Mouse (Mus musculus) midbrain, postnatal 0 days (tissue): ENCODE measurements around the gene Timp1. TPM values are rescaled to one million over a fixed set of nuclear protein-coding genes. Genes with fewer than 3 reads are reported as not detected.

Source experiments
- ATAC-seq: fragments of 200-750 bp; cut with Nextera tagmentation; 2 replicates; pipeline ENCODE4 v1.8.0; 2017; ENCODE audit warnings: moderate number of reproducible peaks, mild to moderate bottlenecking, moderate TSS enrichment, moderate library complexity; ENCODE audit not compliant: low FRiP score
- DNase-seq: peaks from one replicate; pipeline ENCODE4 v3.0.0-alpha.2; 2015; ENCODE audit warnings: low spot score
- H3K27ac ChIP-seq: fragments of 300-500 bp; sonication (generic); 2 replicates; pipeline ENCODE4 v1.5.1; 2014; ENCODE audit warnings: low read depth, mild to moderate bottlenecking, low read length, mixed read lengths
- H3K27me3 ChIP-seq: fragments of 300-500 bp; sonication (generic); 2 replicates; pipeline ENCODE4 v1.6.1; 2014; ENCODE audit warnings: low read length, control low read depth, mixed read lengths; ENCODE audit not compliant: insufficient read depth
- H3K36me3 ChIP-seq: fragments of 300-500 bp; sonication (generic); 2 replicates; pipeline ENCODE4 v1.6.1; 2014; ENCODE audit warnings: low read length, control low read depth, mixed read lengths; ENCODE audit not compliant: insufficient read depth
- H3K4me1 ChIP-seq: fragments of 300-500 bp; sonication (generic); 2 replicates; pipeline ENCODE4 v1.6.1; 2014; ENCODE audit warnings: mild to moderate bottlenecking, control low read depth, antibody characterized with exemption, low read length, mixed read lengths; ENCODE audit not compliant: insufficient read depth
- H3K4me2 ChIP-seq: fragments of 300-500 bp; sonication (generic); 2 replicates; pipeline ENCODE4 v1.6.1; 2014; ENCODE audit warnings: low read depth, mild to moderate bottlenecking, low read length, mixed read lengths; ENCODE audit not compliant: poor library complexity, severe bottlenecking
- H3K4me3 ChIP-seq: fragments of 300-500 bp; sonication (generic); 2 replicates; pipeline ENCODE4 v1.5.1; 2014; ENCODE audit warnings: low read depth, mild to moderate bottlenecking, low read length, moderate library complexity
- H3K9ac ChIP-seq: fragments of 300-500 bp; sonication (generic); replicated peaks from 2 replicates; pipeline ENCODE4 v1.6.1; 2014; ENCODE audit warnings: mild to moderate bottlenecking, low read length, moderate library complexity, mixed read lengths; ENCODE audit not compliant: poor library complexity, severe bottlenecking
- H3K9me3 ChIP-seq: fragments of 300-500 bp; sonication (generic); 2 replicates; pipeline ENCODE4 v1.6.1; 2016; ENCODE audit warnings: low read length, control low read depth
- CTCF ChIP-seq: IDR thresholded peaks from 2 replicates; pipeline ENCODE4 v1.5.1; 2016; ENCODE audit warnings: antibody characterized with exemption, mild to moderate bottlenecking
- WGBS: fragments of 180-500 bp; shearing (Covaris S2); extraction: QIAGEN DNeasy Blood & Tissue Kit; methylation state at CpG from one replicate; pipeline ENCODE4 v1.1.7; 2014; 5-methylcytosine and 5-hydroxymethylcytosine counted together
- polyA plus RNA-seq: library from polyadenylated mRNA; unstranded; fragments of >200 nt; fragmentation: Nextera tagmentation; extraction: Ambion mirVana; gene quantifications from 2 replicates; pipeline ENCODE4 v1.2.1, GENCODE M21; 2015
- total RNA-seq: library from RNA; depleted of rRNA; stranded (reverse); fragments of >200 nt; gene quantifications from 2 replicates; pipeline ENCODE4 v1.2.3, GENCODE M21; 2014

Timp1 gene
- total and polyA plus RNA-seq, 2 experiments from 2014 or later: 4.1 to 9.3 TPM

DNA sequence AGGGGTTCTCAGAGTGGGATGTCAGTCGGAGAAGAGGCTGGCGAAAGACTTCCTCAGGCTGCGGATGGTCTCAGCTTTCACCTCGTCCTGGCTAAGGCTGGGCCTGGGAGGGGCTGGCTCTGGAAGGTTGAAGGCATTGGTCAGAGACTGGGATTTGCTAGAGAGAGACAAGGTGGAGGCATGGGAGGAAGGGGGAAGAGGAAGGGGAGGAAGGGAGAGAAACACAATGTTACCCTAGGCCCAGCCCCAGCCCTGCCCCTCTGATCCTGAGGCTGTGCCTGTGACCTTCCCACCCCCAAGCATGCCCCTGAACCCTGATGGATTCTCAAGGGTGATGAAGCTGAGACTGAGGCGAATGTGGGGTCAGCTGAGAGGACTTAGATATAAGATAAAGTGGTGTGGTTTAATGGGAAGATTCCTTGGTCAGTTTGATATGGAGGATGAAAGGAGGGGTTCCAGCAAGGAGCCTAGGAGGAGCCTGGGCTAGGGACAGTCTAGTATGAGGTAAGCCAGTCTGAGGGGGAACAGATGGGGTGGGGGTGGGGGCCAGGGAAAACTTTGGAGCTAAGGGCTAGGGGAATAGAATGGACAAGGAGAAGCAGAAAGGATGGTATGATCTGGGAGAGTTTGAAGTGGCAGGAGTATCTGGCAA is 8.4 kb upstream of the Timp1 start:
- Histone ChIP-seq H3K9ac (no peak overlapping the region), H3K4me2 (no peak overlapping the region), H3K27ac (no peak overlapping the region), H3K9me3 (no peaks in the 10 kb centered on the region), H3K27me3 (no peaks in the 10 kb centered on the region), H3K4me3 (no peak overlapping the region), H3K36me3 (0 out of 2 replicates have a peak, but pooled peaks cover 6% of the 10 kb centered on the region), H3K4me1 (no peaks in the 10 kb centered on the region)
- ATAC-seq (no peak), DNase-seq (no peak)
- no peak for TF ChIP-seq CTCF
- 50% methylated on average over 5 of the region's 5 CpGs for WGBS

DNA sequence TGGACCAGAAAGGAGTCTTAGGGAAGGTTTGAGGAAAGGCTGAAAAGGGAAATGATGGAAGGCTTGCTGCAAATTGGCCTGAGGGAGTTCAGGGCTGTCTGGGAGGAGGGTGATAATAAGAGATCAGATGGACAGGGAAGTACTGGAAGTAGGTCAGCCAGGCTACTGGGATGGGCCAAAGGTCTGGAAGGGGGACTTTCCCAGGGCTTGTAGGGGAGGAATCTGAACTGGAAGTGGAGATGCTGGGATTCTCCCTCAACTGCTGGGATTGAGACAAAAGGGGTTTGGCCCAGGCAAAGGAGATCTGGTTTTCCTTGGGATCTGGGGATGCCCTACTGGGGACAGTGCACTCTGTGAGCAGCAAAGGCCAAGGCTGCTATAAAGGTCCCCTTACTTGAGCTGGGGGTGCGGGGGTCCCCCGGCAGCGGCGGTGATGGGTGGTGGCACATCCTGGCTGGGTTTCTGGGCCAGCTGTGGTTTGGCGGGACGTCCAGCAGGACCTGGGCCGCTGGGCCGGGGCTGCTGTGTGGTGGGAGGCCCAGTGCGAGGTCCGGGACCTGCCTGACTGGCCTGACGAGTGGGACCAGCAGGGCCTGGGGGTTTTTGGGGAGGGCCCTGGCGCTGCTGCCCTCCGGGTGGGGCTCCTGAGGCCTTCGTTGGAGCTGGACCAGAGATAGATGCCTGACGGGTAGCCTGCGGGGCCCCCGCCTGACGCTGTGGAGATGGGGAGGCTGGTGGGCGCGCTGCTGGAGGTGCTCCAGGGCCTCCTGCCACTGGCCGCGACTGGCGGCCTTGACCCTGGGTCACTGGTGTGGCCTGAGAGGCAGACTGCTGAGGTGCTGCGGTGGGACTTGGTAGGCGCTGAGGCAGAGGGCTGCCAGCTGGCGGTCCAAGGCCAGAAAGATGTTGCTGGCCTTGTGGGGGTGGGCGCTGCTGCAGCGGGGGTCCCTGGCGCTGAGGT is 7.6 kb upstream of the Timp1 start:
- Histone ChIP-seq H3K27me3 (no peaks in the 10 kb centered on the region), H3K4me2 (no peak overlapping the region), H3K4me1 (no peaks in the 10 kb centered on the region), H3K27ac (no peak overlapping the region), H3K4me3 (no peak overlapping the region), H3K36me3 (0 out of 2 replicates have a peak, but pooled peaks cover 5% of the 10 kb centered on the region), H3K9me3 (no peaks in the 10 kb centered on the region), H3K9ac (no peak overlapping the region)
- ATAC-seq (no peak), DNase-seq (no peak)
- TF ChIP-seq CTCF: no peak
- WGBS: 47% methylated on average over 28 of the region's 29 CpGs

DNA sequence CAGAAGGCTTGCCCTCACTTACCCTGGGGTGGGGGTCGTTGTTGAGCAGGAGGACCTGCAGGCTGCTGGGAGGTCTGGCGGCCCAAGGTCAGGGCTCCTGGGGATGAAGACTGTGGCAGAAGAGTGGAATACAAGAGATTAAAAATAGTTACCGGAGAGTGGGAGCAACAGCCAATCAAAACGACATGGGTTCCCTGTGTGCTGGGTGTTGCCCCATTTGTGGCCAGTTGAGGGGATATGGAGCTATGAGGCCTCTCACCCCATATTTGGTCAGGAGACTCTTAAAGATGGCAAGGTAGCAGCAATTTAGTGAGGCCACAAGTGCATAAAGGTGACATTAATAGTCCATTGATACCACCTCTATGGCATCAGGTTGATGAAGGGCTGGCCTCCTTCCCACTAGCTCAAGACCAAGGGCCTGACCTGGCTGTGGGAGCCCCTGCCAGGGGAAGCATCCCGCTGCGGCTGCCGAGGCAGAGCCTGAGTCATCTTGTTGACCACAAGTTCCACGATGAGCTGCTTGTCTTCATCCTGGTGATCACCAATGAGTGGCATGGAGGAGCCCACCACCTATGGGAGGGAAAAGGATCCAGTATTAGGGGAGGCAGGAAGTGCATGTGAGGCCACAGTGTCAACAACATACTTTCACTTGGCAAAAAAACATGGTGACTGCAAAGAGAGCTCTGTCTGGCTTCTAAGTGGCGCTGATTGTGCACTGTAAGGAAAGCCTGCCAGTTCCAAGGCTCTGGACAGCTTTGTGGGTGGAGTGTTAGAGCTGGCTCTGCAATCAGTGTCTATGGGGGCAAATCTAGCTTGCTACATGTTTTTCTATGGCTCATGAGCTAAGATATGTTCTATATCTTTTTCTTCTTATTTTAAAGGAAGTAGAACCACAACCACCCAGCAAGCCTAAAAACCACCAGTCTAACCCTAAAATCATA is 6.5 kb upstream of the Timp1 start:
- 0 out of 2 replicates have a peak, but pooled peaks cover 3% of the 10 kb centered on the region for H3K36me3 ChIP-seq
- H3K9ac ChIP-seq: no peak overlapping the region
- WGBS: 85% methylated on average over 9 of the region's 9 CpGs
- H3K9me3 ChIP-seq: no peaks in the 10 kb centered on the region
- no peaks in the 10 kb centered on the region for H3K4me1 ChIP-seq
- no peak for TF ChIP-seq CTCF
- ATAC-seq: no peak
- H3K27ac ChIP-seq: no peak overlapping the region
- no peak for DNase-seq
- H3K4me2 ChIP-seq: no peak overlapping the region
- H3K27me3 ChIP-seq: no peaks in the 10 kb centered on the region
- H3K4me3 ChIP-seq: no peak overlapping the region

DNA sequence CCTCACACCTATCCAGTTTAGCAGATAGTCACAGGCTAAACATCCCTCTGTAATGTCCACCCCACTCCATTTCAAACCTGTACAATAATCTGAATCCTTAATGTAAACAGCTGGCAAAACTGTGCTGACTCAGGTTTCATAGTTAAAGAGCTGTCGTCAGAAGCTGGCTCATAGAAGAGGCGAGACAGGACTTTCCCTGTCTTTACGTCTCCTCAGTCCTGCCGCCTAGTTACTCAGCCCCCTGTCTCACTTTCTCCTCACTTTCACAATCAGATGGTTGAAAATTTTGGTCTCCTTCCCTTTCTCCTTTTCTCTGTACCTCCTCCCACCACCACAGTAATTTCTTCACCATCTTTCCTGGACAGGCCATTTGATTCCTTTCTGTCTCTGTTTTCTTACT is 1.9 kb upstream of the Timp1 start:
- 72% methylated on average over 4 of the region's 4 CpGs for WGBS
- Histone ChIP-seq H3K9ac (no peak overlapping the region), H3K27me3 (no peaks in the 10 kb centered on the region), H3K36me3 (no peaks in the 10 kb centered on the region), H3K4me2 (no peak overlapping the region), H3K4me3 (no peak overlapping the region), H3K4me1 (no peaks in the 10 kb centered on the region), H3K27ac (no peak overlapping the region), H3K9me3 (no peaks in the 10 kb centered on the region)
- ATAC-seq (no peak), DNase-seq (no peak)
- no peak for TF ChIP-seq CTCF

DNA sequence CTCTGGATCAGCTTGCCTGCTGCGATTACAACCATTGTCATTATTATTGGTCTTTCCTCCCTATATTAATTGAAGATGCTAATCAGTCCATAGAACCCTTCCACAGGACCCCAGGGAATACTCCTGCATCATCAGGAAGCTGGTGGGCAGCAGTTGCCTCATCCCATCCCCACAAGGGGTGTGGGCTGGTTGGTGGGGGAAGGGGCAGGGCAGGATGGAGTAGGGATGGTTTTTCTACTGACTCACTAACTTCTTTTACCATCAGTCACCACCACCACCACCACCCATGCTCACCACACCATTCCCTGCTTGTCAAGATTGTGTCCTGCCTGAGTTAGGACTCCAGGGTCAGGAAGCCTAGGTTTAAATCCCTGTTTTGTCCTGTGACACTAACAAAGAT is 763 bp upstream of the Timp1 start:
- ATAC-seq (no peak), DNase-seq (no peak)
- Histone ChIP-seq H3K4me3 (no peak overlapping the region), H3K4me1 (no peaks in the 10 kb centered on the region), H3K9me3 (no peaks in the 10 kb centered on the region), H3K4me2 (no peak overlapping the region), H3K27me3 (no peaks in the 10 kb centered on the region), H3K36me3 (no peaks in the 10 kb centered on the region), H3K9ac (no peak overlapping the region), H3K27ac (no peak overlapping the region)
- 64% methylated on average over 1 of the region's 1 CpGs for WGBS
- no peak for TF ChIP-seq CTCF
